Mouse (Mus musculus): ENCODE results near the gene Secisbp2l. TPM values are rescaled to one million over a fixed set of nuclear protein-coding genes. Genes with fewer than 3 reads are reported as not detected.

Gene Secisbp2l
- polyA plus RNA-seq, 1 experiment from 2014 or later = 4.5 TPM

GRCm38 (mm10) chr2:125739338-125739737, 43.3 kb downstream of the Secisbp2l start:
- no peak overlapping the region for H3K4me3 ChIP-seq (replicated peaks)
- WGBS (ENCODE audit: insufficient replicate concordance) = 80% methylated on average over 6 of the region's 6 CpGs
- no peak overlapping the region for H3K4me2 ChIP-seq
- H3K27ac ChIP-seq (replicated peaks) = no peak overlapping the region
- no peaks in the 10 kb centered on the region for H3K9me3 ChIP-seq (replicated peaks)
- H3K4me1 ChIP-seq (replicated peaks) = peaks cover 14% of the 10 kb centered on the region
- H3K9ac ChIP-seq = no peak overlapping the region
- no peaks in the 10 kb centered on the region; the same call in 1 of the 2 replicates for H3K27me3 ChIP-seq
- no peak for ATAC-seq (ENCODE audit: insufficient read depth)
- peaks cover 32% of the 10 kb centered on the region for H3K36me3 ChIP-seq (replicated peaks)

DNA sequence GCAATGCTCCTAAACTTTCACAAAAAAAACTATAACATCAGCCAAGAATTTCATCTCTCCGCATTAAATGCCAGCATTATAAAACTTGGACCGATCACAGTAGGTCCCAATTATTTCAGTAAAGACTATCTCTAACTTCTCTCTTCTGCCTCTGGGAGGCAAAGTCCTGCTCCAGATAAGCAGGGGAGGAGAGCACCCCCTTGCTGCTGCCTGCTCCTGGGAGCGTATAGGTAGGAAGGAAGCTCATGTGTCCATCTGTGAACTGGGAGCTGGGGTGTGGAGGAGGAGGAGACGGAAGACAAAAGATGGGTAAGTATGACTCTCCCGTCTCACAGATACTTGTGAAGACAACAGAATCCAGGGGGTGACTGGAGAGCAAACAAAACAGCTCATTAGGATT, 44.0 kb downstream of the Secisbp2l start:
- 74% methylated on average over 5 of the region's 5 CpGs for WGBS (ENCODE audit: insufficient replicate concordance)
- Histone ChIP-seq H3K36me3 (replicated peaks) (peaks cover 32% of the 10 kb centered on the region), H3K9ac (no peak overlapping the region), H3K4me2 (no peak overlapping the region), H3K4me1 (replicated peaks) (peaks cover 14% of the 10 kb centered on the region), H3K27ac (replicated peaks) (no peak overlapping the region), H3K4me3 (replicated peaks) (no peak overlapping the region), H3K27me3 (no peaks in the 10 kb centered on the region; the same call in 1 of the 2 replicates), H3K9me3 (replicated peaks) (no peaks in the 10 kb centered on the region)
- no peak for ATAC-seq (ENCODE audit: insufficient read depth)

DNA sequence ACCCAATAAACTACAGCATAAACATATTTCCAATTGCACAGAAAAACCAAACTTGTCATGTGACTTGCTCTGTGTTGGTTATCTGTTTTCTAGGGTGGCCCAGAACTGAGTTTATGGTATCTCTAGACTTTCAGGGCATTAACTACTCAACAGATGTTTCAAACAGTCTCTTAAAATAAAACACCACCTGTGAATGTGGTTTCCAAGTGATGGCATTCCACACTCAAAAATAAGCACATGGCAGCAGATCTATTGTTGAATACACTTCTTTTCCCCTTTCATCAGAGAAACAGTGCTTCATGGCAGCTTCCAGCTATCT, 46.7 kb downstream of the Secisbp2l start:
- no peak overlapping the region for H3K4me3 ChIP-seq (replicated peaks)
- H3K27ac ChIP-seq (replicated peaks) = no peak overlapping the region
- ATAC-seq (ENCODE audit: insufficient read depth) = peak; percentile 21; the same call in 1 of the 2 replicates
- peaks cover 19% of the 10 kb centered on the region for H3K27me3 ChIP-seq
- H3K4me1 ChIP-seq (replicated peaks) = peaks cover 22% of the 10 kb centered on the region
- no peak overlapping the region for H3K4me2 ChIP-seq
- H3K9ac ChIP-seq = no peak overlapping the region
- H3K9me3 ChIP-seq (replicated peaks) = no peaks in the 10 kb centered on the region
- peaks cover 18% of the 10 kb centered on the region for H3K36me3 ChIP-seq (replicated peaks)

GRCm38 (mm10) chr2:125735333-125736024, 47.2 kb downstream of the Secisbp2l start:
- no peak for ATAC-seq (ENCODE audit: insufficient read depth)
- no peak overlapping the region for H3K4me3 ChIP-seq (replicated peaks)
- no peak overlapping the region for H3K27ac ChIP-seq (replicated peaks)
- 28% methylated on average over 2 of the region's 2 CpGs for WGBS (ENCODE audit: insufficient replicate concordance)
- H3K36me3 ChIP-seq (replicated peaks) = peaks cover 16% of the 10 kb centered on the region
- peaks cover 24% of the 10 kb centered on the region for H3K27me3 ChIP-seq
- no peaks in the 10 kb centered on the region for H3K9me3 ChIP-seq (replicated peaks)
- H3K4me1 ChIP-seq (replicated peaks) = peaks cover 22% of the 10 kb centered on the region
- no peak overlapping the region for H3K4me2 ChIP-seq
- H3K9ac ChIP-seq = no peak overlapping the region

DNA sequence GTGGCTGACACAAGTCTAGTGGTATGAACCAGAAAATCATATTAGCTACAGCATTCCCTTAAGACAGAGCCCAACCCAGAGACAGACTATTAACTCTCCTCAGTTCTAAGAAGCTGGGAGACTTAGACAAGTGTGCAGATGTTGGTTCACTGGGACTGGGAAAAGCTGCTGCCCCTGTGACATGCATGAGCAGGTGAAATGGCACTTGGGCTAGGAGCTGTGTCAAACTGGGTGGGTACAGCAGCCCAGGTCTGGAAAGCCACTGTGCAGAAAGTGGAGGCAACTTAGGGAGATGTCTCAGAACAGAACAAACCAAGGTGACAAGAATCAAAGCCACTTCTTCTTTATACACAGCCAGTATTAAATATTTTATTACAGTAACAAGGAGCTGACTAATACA, 47.9 kb downstream of the Secisbp2l start:
- no peak overlapping the region for H3K9ac ChIP-seq
- H3K27ac ChIP-seq (replicated peaks) = no peak overlapping the region
- peaks cover 22% of the 10 kb centered on the region for H3K4me1 ChIP-seq (replicated peaks)
- H3K27me3 ChIP-seq = peaks cover 29% of the 10 kb centered on the region
- no peaks in the 10 kb centered on the region for H3K9me3 ChIP-seq (replicated peaks)
- H3K4me2 ChIP-seq = no peak overlapping the region
- H3K4me3 ChIP-seq (replicated peaks) = no peak overlapping the region
- no peak for ATAC-seq (ENCODE audit: insufficient read depth)
- H3K36me3 ChIP-seq (replicated peaks) = peaks cover 10% of the 10 kb centered on the region

GRCm38 (mm10) chr2:125731763-125732560, 50.7 kb downstream of the Secisbp2l start:
- H3K27ac ChIP-seq (replicated peaks) = no peak overlapping the region
- peaks cover 47% of the 10 kb centered on the region for H3K27me3 ChIP-seq
- no peaks in the 10 kb centered on the region for H3K36me3 ChIP-seq (replicated peaks)
- peak overlapping the region; percentile 36 for H3K4me3 ChIP-seq (replicated peaks)
- 9% methylated on average over 35 of the region's 35 CpGs for WGBS (ENCODE audit: insufficient replicate concordance)
- H3K4me1 ChIP-seq (replicated peaks) = peaks cover 22% of the 10 kb centered on the region
- H3K9ac ChIP-seq = no peak overlapping the region
- H3K4me2 ChIP-seq = peak overlapping the region; percentile 63
- peak; percentile 50; the same call in 1 of the 2 replicates for ATAC-seq (ENCODE audit: insufficient read depth)
- H3K9me3 ChIP-seq (replicated peaks) = no peaks in the 10 kb centered on the region

DNA sequence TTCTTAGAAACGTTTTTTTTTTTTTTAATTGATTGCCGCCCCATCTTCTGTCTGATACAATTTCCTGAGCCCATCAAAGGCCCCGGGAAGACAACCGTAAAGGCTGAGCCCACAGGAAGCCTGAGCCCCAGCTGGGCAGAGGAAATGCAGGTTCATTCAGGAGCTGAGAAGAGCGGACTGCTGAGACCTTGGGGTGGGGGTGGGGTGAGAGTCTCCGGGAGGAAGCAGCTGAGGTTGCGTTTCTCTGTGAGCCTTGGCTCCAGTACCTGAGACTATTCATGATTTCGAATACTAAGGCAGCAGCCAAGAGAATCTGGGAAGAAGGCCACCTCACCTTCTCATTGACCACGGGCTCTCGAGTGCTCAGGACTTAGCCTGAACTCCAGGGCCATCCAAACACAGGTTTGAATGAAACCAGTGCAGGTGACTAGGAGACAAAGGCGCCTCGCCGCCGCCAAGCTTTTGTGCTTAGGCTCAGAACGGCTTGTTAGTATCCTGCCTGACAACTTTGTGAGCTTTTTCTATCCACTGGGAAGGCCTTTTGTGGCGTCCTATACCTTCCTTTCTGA, 58.0 kb downstream of the Secisbp2l start:
- peaks cover 16% of the 10 kb centered on the region for H3K4me1 ChIP-seq (replicated peaks)
- 5% methylated on average over 16 of the region's 16 CpGs for WGBS (ENCODE audit: insufficient replicate concordance)
- no peak overlapping the region for H3K27ac ChIP-seq (replicated peaks)
- H3K27me3 ChIP-seq = peaks cover 89% of the 10 kb centered on the region
- no peaks in the 10 kb centered on the region for H3K9me3 ChIP-seq (replicated peaks)
- H3K4me3 ChIP-seq (replicated peaks) = no peak overlapping the region; the same call in 1 of the 2 replicates
- no peak for ATAC-seq (ENCODE audit: insufficient read depth)
- H3K9ac ChIP-seq = no peak overlapping the region
- peak overlapping the region; percentile 70 for H3K4me2 ChIP-seq
- no peaks in the 10 kb centered on the region for H3K36me3 ChIP-seq (replicated peaks)

- Histone ChIP-seq H3K9ac (no peak within 1 kb of the TSS), H3K9me3 (replicated peaks) (no peaks in the 10 kb centered on the region), H3K36me3 (replicated peaks) (no peaks in the 10 kb centered on the region), H3K4me3 (replicated peaks) (peak within 1 kb of the TSS; percentile 42), H3K4me2 (peak within 1 kb of the TSS; percentile 70), H3K27me3 (peaks cover 87% of the 10 kb centered on the region), H3K4me1 (replicated peaks) (peaks cover 16% of the 10 kb centered on the region), H3K27ac (replicated peaks) (no peak within 1 kb of the TSS)
- under 1% methylated on average over 15 of the region's 15 CpGs for WGBS (ENCODE audit: insufficient replicate concordance)
- no peak for ATAC-seq (ENCODE audit: insufficient read depth)
These were observed 58.6 kb downstream of the Secisbp2l start, which contains the start of gene Shc4 for GRCm38 (mm10) chr2:125724086-125724430. TSS of gene Shc4 (minus strand) at chr2:125724148.

DNA sequence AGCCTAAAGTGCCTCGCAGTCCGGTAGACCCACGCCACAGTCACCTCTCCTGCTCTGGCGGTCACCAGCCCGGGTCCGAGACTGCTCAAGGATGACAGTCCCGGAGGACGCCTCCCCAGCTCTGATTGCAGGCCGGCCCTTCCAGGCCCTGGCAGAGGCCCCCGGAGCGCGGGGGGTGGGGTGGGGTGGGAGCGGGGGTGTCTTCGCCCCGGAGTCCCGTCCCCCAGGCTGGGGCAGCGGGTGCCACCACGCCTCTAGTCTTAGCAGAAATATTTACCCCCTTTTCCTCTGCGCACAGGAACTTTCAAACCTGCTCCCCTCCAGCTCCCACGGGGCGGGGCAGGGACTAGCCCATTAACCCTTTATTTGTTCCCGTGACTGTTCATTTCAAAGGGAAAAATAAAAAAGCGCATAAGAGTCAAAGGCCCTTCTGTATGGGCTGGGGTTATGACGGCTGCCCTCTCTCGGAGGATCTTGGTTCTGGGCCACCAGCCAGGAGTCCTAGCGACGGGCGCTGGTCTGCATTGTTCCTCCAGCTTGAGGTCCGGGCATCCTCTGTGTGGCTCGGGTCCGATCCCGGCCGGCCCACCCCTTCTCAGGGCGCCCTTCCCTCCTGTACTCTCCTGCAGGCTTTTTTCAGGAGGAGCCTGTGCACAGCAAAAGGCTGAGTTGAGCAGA, 59.1 kb downstream of the Secisbp2l start:
- no peak overlapping the region for H3K27ac ChIP-seq (replicated peaks)
- 2% methylated on average over 34 of the region's 34 CpGs for WGBS (ENCODE audit: insufficient replicate concordance)
- H3K9me3 ChIP-seq (replicated peaks) = no peaks in the 10 kb centered on the region
- H3K4me2 ChIP-seq = peak overlapping the region; percentile 70
- H3K9ac ChIP-seq = no peak overlapping the region
- H3K36me3 ChIP-seq (replicated peaks) = no peaks in the 10 kb centered on the region
- H3K4me3 ChIP-seq (replicated peaks) = peak overlapping the region; percentile 42
- 0 out of 2 replicates have a peak, but pooled peaks have one; percentile 7 for ATAC-seq (ENCODE audit: insufficient read depth)
- H3K4me1 ChIP-seq (replicated peaks) = peaks cover 16% of the 10 kb centered on the region
- H3K27me3 ChIP-seq = peaks cover 86% of the 10 kb centered on the region

GRCm38 (mm10) chr2:125723086-125723407, 59.6 kb downstream of the Secisbp2l start:
- Histone ChIP-seq H3K4me2 (peak overlapping the region; percentile 70), H3K4me3 (replicated peaks) (peak overlapping the region; percentile 42), H3K27ac (replicated peaks) (no peak overlapping the region), H3K27me3 (peaks cover 83% of the 10 kb centered on the region), H3K9ac (no peak overlapping the region), H3K36me3 (replicated peaks) (no peaks in the 10 kb centered on the region), H3K9me3 (replicated peaks) (no peaks in the 10 kb centered on the region), H3K4me1 (replicated peaks) (peaks cover 16% of the 10 kb centered on the region)
- 3% methylated on average over 18 of the region's 18 CpGs for WGBS (ENCODE audit: insufficient replicate concordance)
- no peak for ATAC-seq (ENCODE audit: insufficient read depth)

GRCm38 (mm10) chr2:125716599-125716998, 66.1 kb downstream of the Secisbp2l start:
- H3K4me2 ChIP-seq = no peak overlapping the region
- ATAC-seq (ENCODE audit: insufficient read depth) = no peak

More at GRCm38 (mm10) chr2:125716599-125716998, 66.1 kb downstream of the Secisbp2l start:
- Histone ChIP-seq H3K27me3 (peaks cover 24% of the 10 kb centered on the region), H3K4me3 (replicated peaks) (no peak overlapping the region), H3K9ac (no peak overlapping the region), H3K36me3 (replicated peaks) (no peaks in the 10 kb centered on the region), H3K9me3 (replicated peaks) (no peaks in the 10 kb centered on the region), H3K27ac (replicated peaks) (no peak overlapping the region), H3K4me1 (replicated peaks) (no peaks in the 10 kb centered on the region)
- 61% methylated on average over 8 of the region's 8 CpGs for WGBS (ENCODE audit: insufficient replicate concordance)
